Comparison of ENCODE assay signal across 20 mouse cellular contexts in the genomic region with DNA sequence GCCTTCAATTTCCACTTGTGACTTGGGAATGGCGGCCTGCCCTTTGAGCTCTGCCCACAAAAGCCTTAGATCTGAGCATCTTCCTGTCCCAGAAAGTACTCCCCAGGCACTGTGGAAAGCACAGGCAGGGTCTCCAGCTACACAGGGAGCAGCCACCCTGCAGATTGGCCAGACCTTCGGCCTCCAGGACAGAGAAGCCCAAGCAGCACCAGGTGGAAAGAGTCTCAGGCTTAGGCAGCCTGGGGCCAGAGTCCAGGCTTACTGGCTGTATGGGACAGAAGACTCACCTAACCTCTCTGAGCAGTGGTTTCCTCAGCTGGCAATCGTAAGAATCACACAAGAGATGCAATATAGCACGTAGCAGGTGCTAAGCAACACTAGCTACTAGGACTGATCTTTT. TPM values are rescaled to one million over a fixed set of nuclear protein-coding genes. Genes with fewer than 3 reads are reported as not detected.
A peak's percentile ranks its signal among the peaks of the same experiment; 100 is the strongest.
DNase-seq lines count a peak whose midpoint lies in the region; ATAC-seq lines count a peak whose summit lies in the region.
"Had no signal": no experiment of that assay in that cellular context is flagged by ENCODE, and none has a peak within 500 bp of the region (broad histone marks: within the 10 kb centered on the region; RNA-seq: fewer than 3 reads in every experiment).

No protein-coding gene starts in this region.

- WGBS in forebrain, embryonic 10.5 days, result 91% methylated on average over 4 of the region's 4 CpGs
- 87% methylated on average over 4 of the region's 4 CpGs for WGBS in forebrain, embryonic 15.5 days
- 71% methylated on average over 4 of the region's 4 CpGs for WGBS in heart, embryonic 13.5 days
- 78% methylated on average over 4 of the region's 4 CpGs for WGBS in heart, embryonic 11.5 days (ENCODE audit: insufficient replicate concordance)
- 82% methylated on average over 4 of the region's 4 CpGs for WGBS in limb, embryonic 15.5 days
- WGBS in limb, embryonic 10.5 days, result 88% methylated on average over 4 of the region's 4 CpGs

- peaks cover 19% of the 10 kb centered on the region for H3K4me1 ChIP-seq in forebrain, embryonic 10.5 days
- no peaks in the 10 kb centered on the region for H3K4me1 ChIP-seq in forebrain, embryonic 15.5 days
- H3K4me1 ChIP-seq in heart, embryonic 13.5 days, result peaks cover 35% of the 10 kb centered on the region
- peaks cover 13% of the 10 kb centered on the region; the same call in 1 of the 2 replicates for H3K4me1 ChIP-seq in heart, embryonic 11.5 days (ENCODE audit: control insufficient read depth, insufficient read depth, low read length)
- 0 out of 2 replicates have a peak, but pooled peaks cover 8% of the 10 kb centered on the region for H3K4me1 ChIP-seq in limb, embryonic 15.5 days
- no peaks in the 10 kb centered on the region for H3K4me1 ChIP-seq in limb, embryonic 10.5 days

- ATAC-seq in forebrain, embryonic 15.5 days (replicated peaks), result no peak
- no peak for ATAC-seq in heart, embryonic 13.5 days (ENCODE audit: extremely low read depth, insufficient number of reproducible peaks, low FRiP score, low TSS enrichment)
- ATAC-seq in heart, embryonic 11.5 days (replicated peaks; ENCODE audit: insufficient number of reproducible peaks, low FRiP score, low TSS enrichment), result no peak
- no peak for ATAC-seq in limb, embryonic 15.5 days (ENCODE audit: insufficient number of reproducible peaks, low FRiP score, low TSS enrichment, low read depth)
- ATAC-seq: activated CD4-positive, CD25-positive, alpha-beta regulatory T cell, adult 4 months; forebrain, embryonic 16.5 days had no signal

- H3K4me2 ChIP-seq in forebrain, embryonic 15.5 days (replicated peaks), result no peak overlapping the region
- no peak overlapping the region for H3K4me2 ChIP-seq in heart, embryonic 13.5 days
- H3K4me2 ChIP-seq in heart, embryonic 11.5 days, result no peak overlapping the region
- H3K4me2 ChIP-seq in limb, embryonic 15.5 days, result no peak overlapping the region
- H3K4me2 ChIP-seq: embryonic facial prominence, embryonic 13.5 days had no signal

- H3K27ac ChIP-seq in forebrain, embryonic 10.5 days, result 0 out of 2 replicates have a peak overlapping the region, but pooled peaks have one; percentile 48
- no peak overlapping the region for H3K27ac ChIP-seq in forebrain, embryonic 15.5 days (replicated peaks)
- no peak overlapping the region for H3K27ac ChIP-seq in heart, embryonic 13.5 days (replicated peaks)
- H3K27ac ChIP-seq in heart, embryonic 11.5 days (ENCODE audit: low read depth, low read length), result no peak overlapping the region
- peak overlapping the region; percentile 3 for H3K27ac ChIP-seq in limb, embryonic 15.5 days
- no peak overlapping the region for H3K27ac ChIP-seq in limb, embryonic 10.5 days

- no peak overlapping the region for H3K4me3 ChIP-seq in forebrain, embryonic 10.5 days
- H3K4me3 ChIP-seq in forebrain, embryonic 15.5 days, result no peak overlapping the region
- H3K4me3 ChIP-seq in heart, embryonic 13.5 days, result no peak overlapping the region
- no peak overlapping the region for H3K4me3 ChIP-seq in heart, embryonic 11.5 days (ENCODE audit: low read depth, low read length)
- no peak overlapping the region for H3K4me3 ChIP-seq in limb, embryonic 15.5 days
- H3K4me3 ChIP-seq in limb, embryonic 10.5 days, result no peak overlapping the region
- H3K4me3 ChIP-seq: embryonic facial prominence, embryonic 13.5 days; erythroblast, embryonic 14.5 days had no signal

- peaks cover 21% of the 10 kb centered on the region for H3K36me3 ChIP-seq in forebrain, embryonic 10.5 days (replicated peaks)
- H3K36me3 ChIP-seq in forebrain, embryonic 15.5 days, result peaks cover 14% of the 10 kb centered on the region
- peaks cover 15% of the 10 kb centered on the region for H3K36me3 ChIP-seq in heart, embryonic 13.5 days
- no peaks in the 10 kb centered on the region for H3K36me3 ChIP-seq in heart, embryonic 11.5 days (ENCODE audit: control insufficient read depth, insufficient read depth, low read length)
- peaks cover 13% of the 10 kb centered on the region for H3K36me3 ChIP-seq in limb, embryonic 15.5 days
- H3K36me3 ChIP-seq in limb, embryonic 10.5 days, result peaks cover 16% of the 10 kb centered on the region

- H3K9me3 ChIP-seq in forebrain, embryonic 10.5 days, result no peaks in the 10 kb centered on the region
- no peaks in the 10 kb centered on the region for H3K9me3 ChIP-seq in forebrain, embryonic 15.5 days
- H3K9me3 ChIP-seq in heart, embryonic 13.5 days, result no peaks in the 10 kb centered on the region
- H3K9me3 ChIP-seq in heart, embryonic 11.5 days (replicated peaks; ENCODE audit: control insufficient read depth, low read length), result no peaks in the 10 kb centered on the region
- H3K9me3 ChIP-seq in limb, embryonic 15.5 days, result no peaks in the 10 kb centered on the region
- H3K9me3 ChIP-seq in limb, embryonic 10.5 days (replicated peaks), result no peaks in the 10 kb centered on the region
- H3K9me3 ChIP-seq: embryonic facial prominence, embryonic 13.5 days had no signal

- no peaks in the 10 kb centered on the region for H3K27me3 ChIP-seq in forebrain, embryonic 10.5 days (ENCODE audit: poor library complexity, severe bottlenecking)
- H3K27me3 ChIP-seq in forebrain, embryonic 15.5 days, result no peaks in the 10 kb centered on the region
- H3K27me3 ChIP-seq in heart, embryonic 13.5 days (replicated peaks), result no peaks in the 10 kb centered on the region
- H3K27me3 ChIP-seq in heart, embryonic 11.5 days (ENCODE audit: control insufficient read depth, insufficient read depth, low read length), result no peaks in the 10 kb centered on the region
- H3K27me3 ChIP-seq in limb, embryonic 15.5 days, result no peaks in the 10 kb centered on the region
- H3K27me3 ChIP-seq in limb, embryonic 10.5 days (ENCODE audit: low read depth, poor library complexity, severe bottlenecking), result no peaks in the 10 kb centered on the region
- H3K27me3 ChIP-seq: embryonic facial prominence, embryonic 13.5 days had no signal

- no peak overlapping the region for H3K9ac ChIP-seq in forebrain, embryonic 15.5 days (replicated peaks)
- H3K9ac ChIP-seq in heart, embryonic 13.5 days, result peak overlapping the region; percentile 24; the same call in 1 of the 2 replicates
- no peak overlapping the region for H3K9ac ChIP-seq in heart, embryonic 11.5 days (ENCODE audit: low read depth, low read length)
- H3K9ac ChIP-seq in limb, embryonic 15.5 days, result no peak overlapping the region
- H3K9ac ChIP-seq: embryonic facial prominence, embryonic 13.5 days had no signal

- DNase-seq in forebrain, embryonic 10.5 days (ENCODE audit: extremely low spot score, low spot score), result no peak
- peak; percentile 52 for DNase-seq in kidney, adult 9 months
- DNase-seq in kidney, postnatal 14 days, result no peak
- no peak for DNase-seq in limb, embryonic 10.5 days (ENCODE audit: low spot score)
- DNase-seq: adrenal gland, postnatal 10 days; cerebellum, adult 8-10 months; cerebellum, postnatal 36 days; embryo, embryonic 11 days; gastrocnemius, postnatal 25 days; left cerebral cortex, postnatal 4 days; midbrain, embryonic 14.5 days; thymus, adult 2 months had no signal

RNA-seq across cellular contexts. Expression of gene Ttc7b, which starts 17.0 kb away (rescaled TPM):
- polyA plus RNA-seq in forebrain, embryonic 10.5 days (2016; fragmentation: Nextera tagmentation; extraction: Ambion mirVana), result 4.6 and 5.5 TPM in 2 replicates
- 6.5 and 8.2 TPM in 2 replicates for polyA plus RNA-seq in forebrain, embryonic 15.5 days (2015; fragmentation: Nextera tagmentation; extraction: Ambion mirVana)
- polyA plus RNA-seq in heart, embryonic 13.5 days (2015; fragmentation: Nextera tagmentation; extraction: Ambion mirVana), result 6.2 and 6.5 TPM in 2 replicates
- 9.7 and 11.4 TPM in 2 replicates for polyA plus RNA-seq in heart, embryonic 11.5 days (2014; fragmentation: Nextera tagmentation; extraction: Ambion mirVana)
- polyA plus RNA-seq in limb, embryonic 15.5 days (2015; fragmentation: Nextera tagmentation; extraction: Ambion mirVana), result 5.0 and 6.0 TPM in 2 replicates
- 4.3 and 4.7 TPM in 2 replicates for polyA plus RNA-seq in limb, embryonic 10.5 days (2016; fragmentation: Nextera tagmentation; extraction: Ambion mirVana)

Comparison
In these comparisons a context has a peak if more than half of its experiments do, and no peak if none do; other contexts are left out.
1. H3K27ac ChIP-seq: peak in forebrain, embryonic 10.5 days (single experiment) and limb, embryonic 15.5 days (single experiment); none in forebrain, embryonic 15.5 days (single experiment), heart, embryonic 13.5 days (single experiment), heart, embryonic 11.5 days (single experiment) and limb, embryonic 10.5 days (single experiment).